Mouse (Mus musculus) layer of hippocampus, postnatal 14 days (tissue): ENCODE data around the gene Btbd6. TPM values are rescaled to one million over a fixed set of nuclear protein-coding genes. Genes with fewer than 3 reads are reported as not detected.
A peak's percentile ranks its signal among the peaks of the same experiment; 100 is the strongest.

Source experiments
- DNase-seq, 2 experiments: peaks; one replicate each; pipeline ENCODE4 v3.0.0; 2021 to 2022; ENCODE audit warnings: low spot score in 2 of 2, mixed read lengths in 1 of 2
- total RNA-seq, 2 experiments: library from RNA; stranded (reverse); gene quantifications; 2 replicates each; pipeline ENCODE4 v1.2.3; 2021

The Btbd6 gene
- total RNA-seq, 2 experiments from 2014 or later: 47.1 to 47.2 TPM

- no peak for DNase-seq
These were observed 23.8 kb upstream of the Btbd6 start for GRCm38 (mm10) chr12:112952433-112952832.

- DNase-seq: no peak
These were observed 23.2 kb upstream of the Btbd6 start for GRCm38 (mm10) chr12:112952926-112953565.

- peak; percentile 74 to 79 for DNase-seq
These were observed 20.5 kb upstream of the Btbd6 start for GRCm38 (mm10) chr12:112955800-112956199.

- DNase-seq: no peak
These were observed 18.0 kb upstream of the Btbd6 start for GRCm38 (mm10) chr12:112958303-112958702.

- DNase-seq: no peak
These were observed 16.9 kb upstream of the Btbd6 start for GRCm38 (mm10) chr12:112959421-112959820.

- no peak for DNase-seq
These were observed 14.9 kb upstream of the Btbd6 start for GRCm38 (mm10) chr12:112961428-112961827.

- no peak for DNase-seq
These were observed 14.4 kb upstream of the Btbd6 start for GRCm38 (mm10) chr12:112961872-112962271.

- DNase-seq: no peak
These were observed 10.5 kb upstream of the Btbd6 start for GRCm38 (mm10) chr12:112965783-112966182.

- DNase-seq: no peak
These were observed 7.3 kb upstream of the Btbd6 start for GRCm38 (mm10) chr12:112968943-112969342.

GRCm38 (mm10) chr12:112969616-112970015, 6.7 kb upstream of the Btbd6 start:
- no peak for DNase-seq

- no peak for DNase-seq
These were observed 1.5 kb upstream of the Btbd6 start for GRCm38 (mm10) chr12:112974736-112975135.

- DNase-seq: no peak
These were observed 874 bp downstream of the Btbd6 start for GRCm38 (mm10) chr12:112977156-112977555.

- peak in 1 of 2 experiments; percentile 33 for DNase-seq
These were observed 5.7 kb downstream of the Btbd6 start for GRCm38 (mm10) chr12:112982031-112982430.

GRCm38 (mm10) chr12:112985346-112985745, 9.1 kb downstream of the Btbd6 start:
- DNase-seq: no peak

- DNase-seq: no peak
These were observed 11.6 kb downstream of the Btbd6 start for GRCm38 (mm10) chr12:112987877-112988276.

GRCm38 (mm10) chr12:112990706-112991405, 14.6 kb downstream of the Btbd6 start:
- DNase-seq: no peak

GRCm38 (mm10) chr12:112991444-112991843, 15.2 kb downstream of the Btbd6 start:
- no peak for DNase-seq

- DNase-seq: no peak
These were observed 17.9 kb downstream of the Btbd6 start for GRCm38 (mm10) chr12:112994153-112994552.

GRCm38 (mm10) chr12:112999569-113000293, 23.4 kb downstream of the Btbd6 start:
- no peak for DNase-seq

GRCm38 (mm10) chr12:113000294-113001132, 24.2 kb downstream of the Btbd6 start, which contains the start of gene Brf1:
Gene Brf1 (minus strand): TSS chr12:113000704.
- DNase-seq: peak; percentile 94 to 96

- no peak for DNase-seq
These were observed 24.8 kb downstream of the Btbd6 start for GRCm38 (mm10) chr12:113001133-113001474.
